Mouse (Mus musculus) embryonic facial prominence, embryonic 12.5 days (tissue): ENCODE data around the gene Flot2. TPM values are rescaled to one million over a fixed set of nuclear protein-coding genes. Genes with fewer than 3 reads are reported as not detected.
A peak's percentile ranks its signal among the peaks of the same experiment; 100 is the strongest.

Experiments used
- ATAC-seq: fragments of 200-750 bp; cut with Nextera tagmentation; 2 replicates; pipeline ENCODE4 v1.8.0; 2017; ENCODE audit not compliant: insufficient number of reproducible peaks, insufficient read depth, low FRiP score, low TSS enrichment
- H3K27ac ChIP-seq: fragments of 300-500 bp; sonication (generic); 2 replicates; pipeline ENCODE4 v1.5.1; 2016; ENCODE audit warnings: mild to moderate bottlenecking
- H3K27me3 ChIP-seq: fragments of 300-500 bp; sonication (generic); 2 replicates; pipeline ENCODE4 v1.6.1; 2016; ENCODE audit warnings: mild to moderate bottlenecking, moderate library complexity
- H3K36me3 ChIP-seq: fragments of 300-500 bp; sonication (generic); 2 replicates; pipeline ENCODE4 v1.6.1; 2016; ENCODE audit warnings: mild to moderate bottlenecking
- H3K4me1 ChIP-seq: fragments of 300-500 bp; sonication (generic); 2 replicates; pipeline ENCODE4 v1.6.1; 2016
- H3K4me2 ChIP-seq: fragments of 300-500 bp; sonication (generic); replicated peaks from 2 replicates; pipeline ENCODE4 v1.6.1; 2016; ENCODE audit warnings: mild to moderate bottlenecking, moderate library complexity
- H3K4me3 ChIP-seq: fragments of 300-500 bp; sonication (generic); 2 replicates; pipeline ENCODE4 v1.5.1; 2016; ENCODE audit warnings: mild to moderate bottlenecking
- H3K9ac ChIP-seq: fragments of 300-500 bp; sonication (generic); 2 replicates; pipeline ENCODE4 v1.6.1; 2016; ENCODE audit warnings: mild to moderate bottlenecking, moderate library complexity
- H3K9me3 ChIP-seq: fragments of 300-500 bp; sonication (generic); 2 replicates; pipeline ENCODE4 v1.6.1; 2016; ENCODE audit warnings: mild to moderate bottlenecking, moderate library complexity
- WGBS: fragments of 180-500 bp; shearing (Covaris S2); methylation state at CpG from one replicate; pipeline ENCODE4 v1.1.7; 2016; 5-methylcytosine and 5-hydroxymethylcytosine counted together
- polyA plus RNA-seq: library from polyadenylated mRNA; unstranded; fragments of >200 nt; fragmentation: Nextera tagmentation; extraction: Ambion mirVana; gene quantifications from 2 replicates; pipeline ENCODE4 v1.2.1, GENCODE M21; 2016

The Flot2 gene
- polyA plus RNA-seq: 51.8 and 54.1 TPM in 2 replicates

GRCm38 (mm10) chr11:78037831-78038752 lies at the start of gene Flot2:
Gene Flot2, plus strand, starts transcription at chr11:78037931.
- WGBS: 3% methylated on average over 55 of the region's 55 CpGs
- Histone ChIP-seq H3K36me3 (0 out of 2 replicates have a peak, but pooled peaks cover 18% of the 10 kb centered on the region), H3K4me2 (peak within 1 kb of the TSS; percentile 93)

GRCm38 (mm10) chr11:77989071-77989690 lies 48.5 kb upstream of the Flot2 start:
- 0 out of 2 replicates have a peak, but pooled peaks cover 8% of the 10 kb centered on the region for H3K4me1 ChIP-seq
- no peak overlapping the region for H3K4me2 ChIP-seq
- WGBS: 94% methylated on average over 13 of the region's 13 CpGs
- H3K27ac ChIP-seq: no peak overlapping the region
- H3K4me3 ChIP-seq: no peak overlapping the region
- H3K27me3 ChIP-seq: no peaks in the 10 kb centered on the region
- no peak for ATAC-seq
- no peak overlapping the region for H3K9ac ChIP-seq
- peaks cover 41% of the 10 kb centered on the region for H3K36me3 ChIP-seq
- H3K9me3 ChIP-seq: no peaks in the 10 kb centered on the region

More at GRCm38 (mm10) chr11:78037831-78038752, at the start of gene Flot2:
- Histone ChIP-seq H3K9me3 (no peaks in the 10 kb centered on the region), H3K27me3 (no peaks in the 10 kb centered on the region), H3K4me1 (peaks cover 22% of the 10 kb centered on the region), H3K4me3 (peak within 1 kb of the TSS; percentile 71), H3K9ac (peak within 1 kb of the TSS; percentile 82), H3K27ac (peak within 1 kb of the TSS; percentile 56; the same call in 1 of the 2 replicates)
- peak; percentile 79 for ATAC-seq

- Histone ChIP-seq H3K27me3 (no peaks in the 10 kb centered on the region), H3K4me3 (no peak overlapping the region), H3K36me3 (peaks cover 25% of the 10 kb centered on the region; the same call in 1 of the 2 replicates), H3K9ac (no peak overlapping the region), H3K27ac (no peak overlapping the region), H3K4me2 (no peak overlapping the region), H3K4me1 (no peaks in the 10 kb centered on the region), H3K9me3 (no peaks in the 10 kb centered on the region)
- 90% methylated on average over 1 of the region's 1 CpGs for WGBS
- no peak for ATAC-seq
Measured at GRCm38 (mm10) chr11:77995556-77995955, 42.2 kb upstream of the Flot2 start.

GRCm38 (mm10) chr11:78006446-78006845 lies 31.3 kb upstream of the Flot2 start:
- H3K4me2 ChIP-seq: no peak overlapping the region
- H3K4me3 ChIP-seq: no peak overlapping the region
- H3K9ac ChIP-seq: no peak overlapping the region
- H3K27ac ChIP-seq: no peak overlapping the region
- 93% methylated on average over 5 of the region's 5 CpGs for WGBS
- ATAC-seq: no peak
- H3K36me3 ChIP-seq: peaks cover 64% of the 10 kb centered on the region
- no peaks in the 10 kb centered on the region for H3K27me3 ChIP-seq
- H3K9me3 ChIP-seq: no peaks in the 10 kb centered on the region
- H3K4me1 ChIP-seq: no peaks in the 10 kb centered on the region

- Histone ChIP-seq H3K4me2 (no peak overlapping the region), H3K4me1 (no peaks in the 10 kb centered on the region), H3K9me3 (no peaks in the 10 kb centered on the region), H3K36me3 (peaks cover 91% of the 10 kb centered on the region), H3K4me3 (no peak overlapping the region), H3K9ac (no peak overlapping the region), H3K27me3 (no peaks in the 10 kb centered on the region), H3K27ac (no peak overlapping the region)
- WGBS: 21% methylated on average over 4 of the region's 4 CpGs
- no peak for ATAC-seq
Measured at GRCm38 (mm10) chr11:78019676-78020075, 18.1 kb upstream of the Flot2 start.

- Histone ChIP-seq H3K4me2 (no peak overlapping the region), H3K36me3 (peaks cover 85% of the 10 kb centered on the region), H3K9me3 (no peaks in the 10 kb centered on the region), H3K27ac (no peak overlapping the region), H3K27me3 (no peaks in the 10 kb centered on the region), H3K4me3 (no peak overlapping the region), H3K4me1 (no peaks in the 10 kb centered on the region), H3K9ac (no peak overlapping the region)
- no peak for ATAC-seq
- WGBS: 82% methylated on average over 8 of the region's 8 CpGs
Measured at GRCm38 (mm10) chr11:78023607-78024006, 14.1 kb upstream of the Flot2 start.

- no peak overlapping the region for H3K4me3 ChIP-seq
- no peak overlapping the region for H3K9ac ChIP-seq
- no peak overlapping the region for H3K27ac ChIP-seq
- H3K36me3 ChIP-seq: peaks cover 49% of the 10 kb centered on the region
- ATAC-seq: no peak
- no peak overlapping the region for H3K4me2 ChIP-seq
- no peaks in the 10 kb centered on the region for H3K27me3 ChIP-seq
- WGBS: 83% methylated on average over 8 of the region's 8 CpGs
- peaks cover 12% of the 10 kb centered on the region; the same call in 1 of the 2 replicates for H3K4me1 ChIP-seq
- no peaks in the 10 kb centered on the region for H3K9me3 ChIP-seq
Measured at GRCm38 (mm10) chr11:78029240-78029639, 8.5 kb upstream of the Flot2 start.

GRCm38 (mm10) chr11:78030600-78030999 lies 7.1 kb upstream of the Flot2 start:
- Histone ChIP-seq H3K4me3 (no peak overlapping the region), H3K4me1 (peaks cover 12% of the 10 kb centered on the region; the same call in 1 of the 2 replicates), H3K4me2 (no peak overlapping the region), H3K27me3 (no peaks in the 10 kb centered on the region), H3K9ac (no peak overlapping the region), H3K36me3 (peaks cover 44% of the 10 kb centered on the region), H3K9me3 (no peaks in the 10 kb centered on the region), H3K27ac (no peak overlapping the region)
- 56% methylated on average over 2 of the region's 2 CpGs for WGBS
- ATAC-seq: no peak

- H3K9me3 ChIP-seq: no peaks in the 10 kb centered on the region
- no peak for ATAC-seq
- H3K27ac ChIP-seq: peak overlapping the region; percentile 84; the same call in 1 of the 2 replicates
- peak overlapping the region; percentile 51 for H3K4me3 ChIP-seq
- H3K36me3 ChIP-seq: peaks cover 36% of the 10 kb centered on the region
- peak overlapping the region; percentile 56 for H3K4me2 ChIP-seq
- peaks cover 12% of the 10 kb centered on the region; the same call in 1 of the 2 replicates for H3K4me1 ChIP-seq
- 31% methylated on average over 6 of the region's 6 CpGs for WGBS
- H3K9ac ChIP-seq: no peak overlapping the region
- H3K27me3 ChIP-seq: no peaks in the 10 kb centered on the region
Measured at GRCm38 (mm10) chr11:78031389-78031788, 6.3 kb upstream of the Flot2 start.

- under 1% methylated on average over 92 of the region's 96 CpGs for WGBS
- Histone ChIP-seq H3K4me1 (peaks cover 17% of the 10 kb centered on the region; the same call in 1 of the 2 replicates), H3K27ac (peak within 1 kb of the TSS; percentile 84), H3K4me2 (peak within 1 kb of the TSS; percentile 56), H3K36me3 (peaks cover 37% of the 10 kb centered on the region), H3K9ac (peak within 1 kb of the TSS; percentile 54), H3K9me3 (no peaks in the 10 kb centered on the region), H3K4me3 (peak within 1 kb of the TSS; percentile 51), H3K27me3 (no peaks in the 10 kb centered on the region)
- peak; percentile 86 for ATAC-seq
Measured at GRCm38 (mm10) chr11:78031947-78032808, 5.6 kb upstream of the Flot2 start, which contains the start of gene Dhrs13. Gene Dhrs13, plus strand, starts transcription at chr11:78032280.

GRCm38 (mm10) chr11:78032809-78033195 lies 4.9 kb upstream of the Flot2 start:
- Histone ChIP-seq H3K9me3 (no peaks in the 10 kb centered on the region), H3K4me3 (peak overlapping the region; percentile 51), H3K9ac (peak overlapping the region; percentile 54), H3K36me3 (peaks cover 31% of the 10 kb centered on the region), H3K27me3 (no peaks in the 10 kb centered on the region), H3K4me1 (peaks cover 22% of the 10 kb centered on the region; the same call in 1 of the 2 replicates), H3K27ac (peak overlapping the region; percentile 84), H3K4me2 (peak overlapping the region; percentile 56)
- WGBS: 16% methylated on average over 5 of the region's 5 CpGs
- ATAC-seq: no peak
